Mouse (Mus musculus): ENCODE results near the gene BC051019. TPM values are rescaled to one million over a fixed set of nuclear protein-coding genes. Genes with fewer than 3 reads are reported as not detected.
A peak's percentile ranks its signal among the peaks of the same experiment; 100 is the strongest.

BC051019 gene
- total and polyA plus RNA-seq, 2 experiments from 2014 or later = not detected

GRCm38 (mm10) chr7:109707023-109707785 is 16.4 kb downstream of the BC051019 start:
- H3K4me1 ChIP-seq (ENCODE audit: control insufficient read depth, insufficient read depth) = peaks cover 18% of the 10 kb centered on the region; the same call in 1 of the 2 replicates
- 36% methylated on average over 4 of the region's 4 CpGs for WGBS
- DNase-seq (ENCODE audit: low spot score) = peak; percentile 75
- peaks cover 9% of the 10 kb centered on the region for H3K36me3 ChIP-seq (replicated peaks; ENCODE audit: control insufficient read depth, insufficient read depth, low read length)
- no peak for ATAC-seq (ENCODE audit: insufficient read depth, low read depth)
- TF ChIP-seq CTCF (IDR thresholded peaks at IDR 0.05; ENCODE audit: low read depth) = peak; percentile 84
- TF ChIP-seq EP300 (IDR thresholded peaks at IDR 0.05; ENCODE audit: low read depth) = no peak
- no peak overlapping the region for H3K9ac ChIP-seq (replicated peaks; ENCODE audit: low read depth, low read length)
- no peaks in the 10 kb centered on the region for H3K9me3 ChIP-seq (replicated peaks; ENCODE audit: control insufficient read depth, low read length)
- H3K4me3 ChIP-seq (ENCODE audit: low read depth, low read length) = no peak overlapping the region
- no peak overlapping the region for H3K4me2 ChIP-seq (ENCODE audit: low read depth, low read length)
- H3K27ac ChIP-seq (ENCODE audit: low read depth) = no peak overlapping the region
- no peaks in the 10 kb centered on the region for H3K27me3 ChIP-seq (ENCODE audit: control insufficient read depth, insufficient read depth, low read length)

GRCm38 (mm10) chr7:109704461-109704860 is 19.2 kb downstream of the BC051019 start:
- TF ChIP-seq CTCF (IDR thresholded peaks at IDR 0.05; ENCODE audit: low read depth) (no peak), EP300 (IDR thresholded peaks at IDR 0.05; ENCODE audit: low read depth) (no peak)
- Histone ChIP-seq H3K27me3 (ENCODE audit: control insufficient read depth, insufficient read depth, low read length) (no peaks in the 10 kb centered on the region), H3K27ac (ENCODE audit: low read depth) (0 out of 2 replicates have a peak overlapping the region, but pooled peaks have one; percentile 79), H3K4me2 (ENCODE audit: low read depth, low read length) (peak overlapping the region; percentile 67), H3K4me3 (ENCODE audit: low read depth, low read length) (peak overlapping the region; percentile 75; the same call in 1 of the 2 replicates), H3K9me3 (replicated peaks; ENCODE audit: control insufficient read depth, low read length) (no peaks in the 10 kb centered on the region), H3K4me1 (ENCODE audit: control insufficient read depth, insufficient read depth) (peaks cover 12% of the 10 kb centered on the region; the same call in 1 of the 2 replicates), H3K36me3 (replicated peaks; ENCODE audit: control insufficient read depth, insufficient read depth, low read length) (no peaks in the 10 kb centered on the region), H3K9ac (replicated peaks; ENCODE audit: low read depth, low read length) (no peak overlapping the region)
- ATAC-seq (ENCODE audit: insufficient read depth, low read depth) = no peak
- no peak for DNase-seq (ENCODE audit: low spot score)
- 66% methylated on average over 3 of the region's 3 CpGs for WGBS

GRCm38 (mm10) chr7:109704016-109704377 is 19.7 kb downstream of the BC051019 start:
- no peaks in the 10 kb centered on the region for H3K27me3 ChIP-seq (ENCODE audit: control insufficient read depth, insufficient read depth, low read length)
- no peaks in the 10 kb centered on the region for H3K9me3 ChIP-seq (replicated peaks; ENCODE audit: control insufficient read depth, low read length)
- TF ChIP-seq EP300 (IDR thresholded peaks at IDR 0.05; ENCODE audit: low read depth) (no peak), CTCF (IDR thresholded peaks at IDR 0.05; ENCODE audit: low read depth) (no peak)
- no peaks in the 10 kb centered on the region for H3K36me3 ChIP-seq (replicated peaks; ENCODE audit: control insufficient read depth, insufficient read depth, low read length)
- WGBS = 6% methylated on average over 17 of the region's 17 CpGs
- H3K4me1 ChIP-seq (ENCODE audit: control insufficient read depth, insufficient read depth) = peaks cover 11% of the 10 kb centered on the region; the same call in 1 of the 2 replicates
- ATAC-seq (ENCODE audit: insufficient read depth, low read depth) (no peak), DNase-seq (ENCODE audit: low spot score) (no peak)
- peak overlapping the region; percentile 73 for H3K9ac ChIP-seq (replicated peaks; ENCODE audit: low read depth, low read length)
- H3K4me3 ChIP-seq (ENCODE audit: low read depth, low read length) = peak overlapping the region; percentile 75
- peak overlapping the region; percentile 79 for H3K27ac ChIP-seq (ENCODE audit: low read depth)
- peak overlapping the region; percentile 67 for H3K4me2 ChIP-seq (ENCODE audit: low read depth, low read length)

GRCm38 (mm10) chr7:109703190-109704015 is 20.2 kb downstream of the BC051019 start, which contains the start of the genes St5 and Akip1:
Gene St5, minus strand, starts transcription at chr7:109703605.
Gene Akip1, plus strand, starts transcription at chr7:109703690.
- WGBS = under 1% methylated on average over 61 of the region's 61 CpGs
- no peaks in the 10 kb centered on the region for H3K9me3 ChIP-seq (replicated peaks; ENCODE audit: control insufficient read depth, low read length)

GRCm38 (mm10) chr7:109702721-109703120 is 20.9 kb downstream of the BC051019 start:
- 0 out of 2 replicates have a peak, but pooled peaks cover 2% of the 10 kb centered on the region for H3K4me1 ChIP-seq (ENCODE audit: control insufficient read depth, insufficient read depth)
- peak overlapping the region; percentile 67; the same call in 1 of the 2 replicates for H3K4me2 ChIP-seq (ENCODE audit: low read depth, low read length)
- no peaks in the 10 kb centered on the region for H3K36me3 ChIP-seq (replicated peaks; ENCODE audit: control insufficient read depth, insufficient read depth, low read length)
- H3K27ac ChIP-seq (ENCODE audit: low read depth) = no peak overlapping the region
- no peak for DNase-seq (ENCODE audit: low spot score)
- no peaks in the 10 kb centered on the region for H3K9me3 ChIP-seq (replicated peaks; ENCODE audit: control insufficient read depth, low read length)
- TF ChIP-seq CTCF (IDR thresholded peaks at IDR 0.05; ENCODE audit: low read depth) (no peak), EP300 (IDR thresholded peaks at IDR 0.05; ENCODE audit: low read depth) (no peak)
- no peaks in the 10 kb centered on the region for H3K27me3 ChIP-seq (ENCODE audit: control insufficient read depth, insufficient read depth, low read length)
- no peak overlapping the region for H3K4me3 ChIP-seq (ENCODE audit: low read depth, low read length)
- no peak overlapping the region for H3K9ac ChIP-seq (replicated peaks; ENCODE audit: low read depth, low read length)
- 54% methylated on average over 4 of the region's 4 CpGs for WGBS
- no peak for ATAC-seq (ENCODE audit: insufficient read depth, low read depth)

More at GRCm38 (mm10) chr7:109703190-109704015, 20.2 kb downstream of the BC051019 start, which contains the start of the genes St5 and Akip1:
- H3K4me1 ChIP-seq (ENCODE audit: control insufficient read depth, insufficient read depth) = peaks cover 5% of the 10 kb centered on the region; the same call in 1 of the 2 replicates
- no peaks in the 10 kb centered on the region for H3K36me3 ChIP-seq (replicated peaks; ENCODE audit: control insufficient read depth, insufficient read depth, low read length)
- ATAC-seq (ENCODE audit: insufficient read depth, low read depth) = peak; percentile 93
- H3K27ac ChIP-seq (ENCODE audit: low read depth) = peak within 1 kb of the TSS; percentile 79
- DNase-seq (ENCODE audit: low spot score) = peak; percentile 90
- H3K4me3 ChIP-seq (ENCODE audit: low read depth, low read length) = peak within 1 kb of the TSS; percentile 75
- no peaks in the 10 kb centered on the region for H3K27me3 ChIP-seq (ENCODE audit: control insufficient read depth, insufficient read depth, low read length)
- peak within 1 kb of the TSS; percentile 67 for H3K4me2 ChIP-seq (ENCODE audit: low read depth, low read length)
- TF ChIP-seq CTCF (IDR thresholded peaks at IDR 0.05; ENCODE audit: low read depth) = no peak
- no peak; the same call in 1 of the 2 replicates for TF ChIP-seq EP300 (IDR thresholded peaks at IDR 0.05; ENCODE audit: low read depth)
- peak within 1 kb of the TSS; percentile 73 for H3K9ac ChIP-seq (replicated peaks; ENCODE audit: low read depth, low read length)
